Mouse (Mus musculus): ENCODE measurements at regions not wholly inside any gene's neighbourhood (a gene's known extent, or its start where the extent isn't known, plus 50 kb on each side); places are given as distances from the start of the nearest gene placed in this dataset.

GRCm38 (mm10) chr1:120759380-120759779, 157.2 kb downstream of the En1 start:
- no peak for ATAC-seq (replicated peaks; ENCODE audit: poor library complexity)

DNA sequence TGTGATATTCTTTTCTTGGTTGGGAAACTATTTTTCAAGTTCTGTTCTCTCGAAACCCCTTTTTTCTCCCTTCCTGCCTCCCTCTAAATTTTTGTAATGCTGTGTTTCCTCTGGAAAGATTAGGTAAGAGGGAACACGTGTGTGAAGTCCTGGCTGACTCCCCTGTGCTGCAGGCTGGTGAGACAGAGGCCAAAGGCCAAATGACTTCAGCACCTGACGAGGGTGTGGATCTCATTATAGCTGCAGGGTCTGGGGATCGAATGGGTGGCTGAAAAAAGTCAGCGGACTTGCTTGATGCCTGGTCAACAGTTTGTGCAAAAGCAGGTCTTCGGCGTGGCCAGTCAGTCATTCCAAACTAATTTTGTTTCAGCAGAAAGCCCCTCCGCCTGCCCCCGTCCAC, 159.1 kb downstream of the En1 start:
- no peak for ATAC-seq (replicated peaks; ENCODE audit: poor library complexity)

- no peak for ATAC-seq (replicated peaks; ENCODE audit: poor library complexity)
These were observed 160.3 kb downstream of the En1 start for GRCm38 (mm10) chr1:120762498-120762897.

DNA sequence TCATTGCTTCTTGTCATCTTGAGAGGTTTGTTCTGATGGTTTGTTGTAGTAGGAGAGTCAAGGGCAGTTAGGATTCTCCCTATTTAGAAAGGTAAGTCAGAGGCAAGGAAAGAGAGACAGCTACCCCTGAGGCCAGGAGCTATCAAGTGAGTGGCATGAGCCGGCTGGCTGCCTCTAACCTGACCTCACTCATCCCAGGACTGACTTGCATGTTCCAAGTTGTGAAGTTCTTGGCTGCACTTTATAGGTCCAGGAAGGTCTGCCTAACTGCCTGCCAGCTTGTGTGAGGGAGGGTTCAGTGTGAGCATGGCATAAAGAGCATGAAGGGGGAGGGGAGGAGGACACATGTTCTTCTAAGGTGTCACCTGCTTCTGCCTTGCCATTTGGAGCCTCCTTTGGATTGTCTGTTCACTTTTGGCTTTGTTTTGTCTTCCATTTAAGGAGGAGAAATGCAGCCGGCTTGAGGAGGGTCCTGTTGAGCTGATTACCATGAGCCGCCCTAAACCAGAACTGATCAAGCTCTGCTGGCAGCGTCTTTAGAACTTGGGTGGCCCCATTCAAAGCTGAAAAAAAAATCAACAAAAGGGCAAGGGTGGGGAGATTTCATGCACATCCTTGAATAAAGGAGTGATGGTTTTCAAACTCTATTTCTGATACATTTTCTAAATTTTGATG, 160.8 kb downstream of the En1 start:
- ATAC-seq (replicated peaks; ENCODE audit: poor library complexity), result no peak

DNA sequence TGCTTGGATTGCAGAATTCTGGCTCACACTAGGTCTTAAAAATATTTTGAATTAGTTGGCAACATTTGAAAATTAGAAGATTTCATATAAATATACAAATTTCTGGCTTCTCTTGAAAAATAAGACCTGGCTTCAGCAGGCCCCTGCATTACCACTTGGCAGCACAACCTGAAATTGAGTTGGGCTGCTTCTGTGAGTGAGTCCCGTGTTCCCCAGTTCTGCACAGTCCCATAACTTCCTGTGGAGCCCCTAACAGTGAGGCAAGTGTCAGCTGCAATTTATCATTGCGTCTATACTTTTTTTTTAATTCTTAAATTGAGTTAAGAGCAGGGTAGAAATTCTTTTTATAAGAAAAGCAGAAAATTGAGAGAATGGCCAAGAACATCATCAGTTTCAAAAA, 164.8 kb downstream of the En1 start:
- no peak for ATAC-seq (replicated peaks; ENCODE audit: poor library complexity)

- no peak for ATAC-seq (replicated peaks; ENCODE audit: poor library complexity)
These were observed 169.1 kb downstream of the En1 start for GRCm38 (mm10) chr1:120771269-120771668.

DNA sequence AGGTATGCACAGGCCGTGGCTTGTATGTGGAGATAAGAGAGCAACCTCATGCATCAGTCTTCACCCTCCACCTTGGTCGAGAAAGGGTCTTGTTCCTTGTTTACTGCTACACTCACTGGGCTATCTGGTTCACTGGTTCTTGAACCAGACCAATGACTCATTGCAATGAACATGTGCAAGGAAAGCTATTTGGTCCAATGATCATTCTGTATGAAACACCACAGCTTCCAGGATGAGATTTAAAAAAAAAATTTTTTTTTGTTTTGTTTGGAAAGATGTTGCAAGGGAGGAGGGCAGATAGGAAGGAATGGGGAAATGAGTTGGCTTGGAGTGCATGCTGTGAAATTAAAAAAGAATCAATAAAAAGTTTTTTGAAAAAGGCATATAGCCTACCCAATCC, 174.7 kb downstream of the En1 start:
- no peak for ATAC-seq (replicated peaks; ENCODE audit: poor library complexity)

DNA sequence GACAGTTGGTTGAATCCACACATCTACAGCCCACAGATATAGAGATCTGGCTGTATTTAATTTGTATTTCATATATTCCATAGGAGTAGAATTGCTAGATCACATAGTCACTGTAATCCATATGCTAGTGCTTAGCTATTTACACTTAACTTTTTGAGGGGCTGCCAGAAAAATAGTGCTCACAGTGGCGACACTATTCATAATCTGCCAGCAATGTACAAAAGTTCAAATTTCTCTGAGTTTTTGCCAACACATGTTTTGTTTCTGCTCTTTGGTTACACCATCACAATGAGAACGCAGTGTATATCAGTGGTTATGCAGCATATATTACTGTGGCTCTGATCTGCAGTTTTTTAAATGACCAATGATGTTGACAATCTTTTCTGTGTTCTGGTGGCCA, 175.2 kb downstream of the En1 start:
- no peak for ATAC-seq (replicated peaks; ENCODE audit: poor library complexity)

GRCm38 (mm10) chr1:120795245-120795644, 193.0 kb downstream of the En1 start:
- ATAC-seq (replicated peaks; ENCODE audit: poor library complexity), result no peak

DNA sequence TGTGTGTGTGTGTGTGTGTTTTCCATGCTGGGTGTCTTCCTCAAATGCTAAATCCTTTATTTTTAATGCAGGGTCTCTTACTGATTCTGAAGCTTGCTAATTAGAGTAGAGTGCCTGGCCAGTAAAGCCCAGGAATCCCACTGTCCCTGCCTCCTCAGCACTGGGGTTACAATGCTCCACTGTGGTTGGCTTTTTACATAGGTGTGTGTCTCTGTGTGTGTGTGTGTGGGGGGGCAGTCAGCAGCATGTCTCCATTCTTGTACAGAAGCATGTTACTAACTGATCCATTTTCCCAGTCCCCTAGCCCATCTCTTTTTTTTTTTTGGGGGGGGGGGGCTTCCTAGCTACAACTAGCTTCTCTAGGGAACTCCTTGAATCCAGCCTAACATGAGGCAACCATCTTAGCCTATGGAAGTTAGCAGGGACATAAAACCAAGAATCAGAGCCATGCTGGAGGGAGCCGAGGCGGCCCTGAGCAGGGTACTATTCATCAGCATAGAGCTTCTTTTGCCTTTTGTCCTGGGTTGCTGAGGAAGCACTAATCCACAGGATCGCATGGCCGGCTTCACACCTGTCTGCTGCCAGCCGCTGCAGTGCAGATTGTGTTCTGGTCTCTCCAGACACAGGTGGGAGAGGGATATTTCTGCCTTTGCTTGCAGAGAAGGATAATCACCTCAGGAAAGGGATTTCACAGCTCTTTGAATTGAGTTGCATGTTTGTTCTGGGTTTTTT, 199.2 kb downstream of the En1 start:
- ATAC-seq (replicated peaks; ENCODE audit: poor library complexity), result no peak

GRCm38 (mm10) chr1:120801980-120802364, 199.8 kb downstream of the En1 start:
- ATAC-seq (replicated peaks; ENCODE audit: poor library complexity), result no peak

- ATAC-seq (replicated peaks; ENCODE audit: poor library complexity), result no peak
These were observed 212.2 kb downstream of the En1 start for GRCm38 (mm10) chr1:120814441-120814840.

DNA sequence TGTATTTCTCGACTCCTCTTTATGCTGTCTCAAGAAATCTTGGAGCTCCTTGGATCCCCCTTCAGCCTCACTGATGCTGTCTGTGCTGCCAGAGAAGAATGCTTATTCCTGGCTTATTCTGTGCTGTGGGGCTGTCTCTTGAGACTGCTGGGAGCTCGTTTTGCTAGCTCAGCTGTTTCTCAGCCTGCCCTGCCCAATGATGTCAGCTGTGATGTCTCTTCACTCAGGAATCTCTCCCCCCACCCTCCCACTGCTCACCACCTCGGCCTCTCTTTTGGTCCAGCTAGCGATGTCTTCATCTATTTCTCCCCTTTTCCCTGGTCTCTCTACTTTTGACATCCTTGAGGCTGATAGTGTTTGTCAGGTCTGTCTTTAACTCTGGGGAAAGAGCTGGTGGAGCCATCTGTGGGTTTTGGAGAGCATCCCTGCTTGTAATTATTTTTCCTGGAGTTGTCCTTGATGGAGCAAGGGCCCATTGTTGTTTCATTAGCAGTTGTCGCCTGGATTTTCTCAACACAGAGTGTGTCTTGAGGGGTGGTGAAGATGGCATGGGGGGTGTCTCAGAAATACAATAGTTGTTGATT, 214.1 kb downstream of the En1 start:
- ATAC-seq (replicated peaks; ENCODE audit: poor library complexity), result no peak

DNA sequence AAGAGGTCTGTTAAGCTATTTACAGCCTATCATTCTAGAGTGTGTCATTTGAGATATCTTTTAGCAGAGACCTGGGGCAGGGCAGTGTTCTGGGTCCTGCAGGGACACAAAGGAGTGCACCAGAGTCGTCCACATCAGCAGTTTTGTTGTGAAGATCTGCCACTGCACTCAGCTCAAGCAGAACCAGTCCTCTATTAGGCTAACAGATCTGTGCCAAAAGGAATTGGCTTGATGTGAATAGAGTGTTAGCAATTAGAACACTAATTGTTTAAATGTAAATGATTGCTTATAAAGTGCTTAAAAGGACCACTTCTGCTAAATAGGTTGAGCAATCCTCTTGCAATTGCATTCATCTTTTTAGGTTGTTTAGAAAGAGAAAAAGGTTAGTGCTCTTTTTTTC, 215.3 kb downstream of the En1 start:
- no peak for ATAC-seq (replicated peaks; ENCODE audit: poor library complexity)

- ATAC-seq (replicated peaks; ENCODE audit: poor library complexity), result no peak
These were observed 229.8 kb downstream of the En1 start for GRCm38 (mm10) chr1:120831975-120832374.

GRCm38 (mm10) chr1:120842596-120842995, 240.4 kb downstream of the En1 start:
- ATAC-seq (replicated peaks; ENCODE audit: poor library complexity), result no peak

DNA sequence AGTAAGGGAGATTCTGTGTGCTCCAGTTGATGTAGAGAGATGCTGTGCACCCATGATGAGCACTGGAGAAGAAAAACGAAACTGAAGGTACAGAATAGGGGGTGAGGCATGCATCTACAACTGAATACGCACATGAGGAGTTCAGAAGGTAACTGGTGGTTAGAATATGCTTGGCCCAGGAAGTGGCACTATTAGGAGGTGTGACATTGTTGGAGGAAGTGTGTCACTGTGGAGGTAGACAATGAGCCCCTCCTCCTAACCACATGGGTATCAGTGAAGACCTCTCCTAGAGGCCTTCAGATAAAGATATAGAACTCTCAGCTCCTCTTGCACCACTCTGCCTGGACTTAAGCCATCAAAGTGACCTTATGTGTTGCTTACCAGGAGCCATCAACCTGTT, 243.9 kb downstream of the En1 start:
- ATAC-seq (replicated peaks; ENCODE audit: poor library complexity), result no peak

- no peak for ATAC-seq (replicated peaks; ENCODE audit: poor library complexity)
These were observed 249.8 kb downstream of the En1 start for GRCm38 (mm10) chr1:120851860-120852503.

DNA sequence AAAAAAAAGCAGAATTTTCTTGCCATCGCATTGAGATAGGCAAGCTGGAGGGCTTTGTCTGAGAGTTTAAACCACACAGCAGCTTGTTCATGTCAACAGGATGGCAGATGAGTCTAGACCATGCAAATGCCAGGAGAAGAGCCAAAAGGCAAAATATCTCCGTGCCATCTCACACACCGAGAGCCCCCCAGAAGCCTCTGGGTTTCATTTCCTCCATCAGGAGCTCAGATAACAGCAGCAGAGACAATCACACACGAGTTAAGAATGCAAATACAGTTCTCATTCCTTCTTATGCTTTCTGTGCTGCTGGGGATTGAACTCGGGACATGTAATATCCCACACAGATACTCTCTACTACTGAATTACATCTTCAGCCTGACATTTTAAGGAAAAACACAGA, 255.3 kb downstream of the En1 start:
- no peak for ATAC-seq (replicated peaks; ENCODE audit: poor library complexity)

DNA sequence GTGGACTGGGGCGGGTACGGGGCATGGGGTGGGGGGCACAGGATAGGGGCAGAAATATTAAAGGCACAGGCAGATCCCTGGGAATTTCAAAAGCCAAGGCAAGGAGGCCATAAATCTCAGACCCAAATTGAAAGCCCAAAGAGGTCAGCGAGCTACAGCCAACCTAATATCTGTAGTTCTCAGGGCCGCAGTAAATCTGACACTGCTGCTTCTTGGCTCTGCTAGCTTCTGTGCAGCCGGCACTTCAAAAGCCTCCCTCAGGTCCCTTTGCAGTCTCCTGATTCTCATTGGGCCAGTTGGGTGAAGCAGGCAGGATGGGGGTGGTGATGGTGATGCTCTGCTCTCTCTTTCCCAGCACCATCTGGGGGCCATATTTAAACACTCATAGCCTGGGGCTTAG, 257.3 kb downstream of the En1 start:
- no peak for ATAC-seq (replicated peaks; ENCODE audit: poor library complexity)

DNA sequence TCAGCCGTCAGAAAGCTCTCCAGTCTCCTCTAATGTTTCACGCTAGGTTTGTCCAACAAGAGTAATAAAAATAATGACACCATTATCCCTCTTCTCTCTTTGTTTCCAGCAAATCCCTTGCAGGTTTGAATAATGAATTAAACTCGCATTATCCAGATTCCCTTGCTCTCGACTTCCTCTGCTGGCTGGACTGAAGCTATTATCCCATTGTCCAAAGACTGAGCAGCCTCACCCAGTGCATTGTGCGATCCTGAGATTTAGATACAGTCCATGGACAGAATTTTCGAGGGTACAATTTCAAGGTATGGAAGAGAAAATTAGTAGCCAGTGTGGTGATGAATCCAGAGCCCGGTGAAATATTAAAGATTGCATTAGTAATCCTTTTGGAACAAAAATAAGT, 270.3 kb downstream of the En1 start:
- no peak for ATAC-seq (replicated peaks; ENCODE audit: poor library complexity)

GRCm38 (mm10) chr1:120882959-120883549, 280.8 kb downstream of the En1 start:
- no peak for ATAC-seq (replicated peaks; ENCODE audit: poor library complexity)
